Mouse (Mus musculus) CH12.LX (cell line): Measurements from ENCODE around the gene Deup1. TPM values are rescaled to one million over a fixed set of nuclear protein-coding genes. Genes with fewer than 3 reads are reported as not detected.

ENCODE experiments used
- DNase-seq: peaks from one replicate; pipeline ENCODE4 v3.0.0-alpha.2; 2013; ENCODE audit errors: extremely low read depth
- H3K27ac ChIP-seq: 2 replicates; pipeline ENCODE4 v1.5.1; 2012; ENCODE audit warnings: low read depth, mild to moderate bottlenecking, control low read depth, moderate library complexity; ENCODE audit not compliant: insufficient read depth
- H3K27me3 ChIP-seq: replicated peaks from 2 replicates; pipeline ENCODE3; 2012; ENCODE audit warnings: inconsistent platforms
- H3K36me3 ChIP-seq, 2 experiments: replicated peaks in 1 of 2; 2 replicates each; pipeline versions ENCODE3 to v1.6.1; 2012; ENCODE audit warnings: inconsistent platforms in 1 of 2, low read length in 1 of 2, mild to moderate bottlenecking in 1 of 2, mixed read lengths in 1 of 2, moderate library complexity in 1 of 2; ENCODE audit not compliant: control insufficient read depth in 1 of 2, insufficient read depth in 1 of 2
- H3K4me1 ChIP-seq, 2 experiments: 2 replicates each; pipeline ENCODE4 v1.6.1; 2012; ENCODE audit warnings: inconsistent platforms in 1 of 2, moderate library complexity in 1 of 2; ENCODE audit not compliant: insufficient read depth in 2 of 2, control insufficient read depth in 1 of 2
- H3K4me2 ChIP-seq: 2 replicates; pipeline ENCODE4 v1.6.1; 2012; ENCODE audit warnings: low read depth, mild to moderate bottlenecking, control low read depth; ENCODE audit not compliant: poor library complexity, insufficient read depth, severe bottlenecking
- H3K4me3 ChIP-seq, 3 experiments: fragments of 150-350 bp in 1 of 3; sonication (generic) in 1 of 3; replicated peaks in 1 of 3; 2 replicates each; pipeline versions ENCODE3 to v1.5.1; 2011 to 2012; ENCODE audit warnings: low read depth in 2 of 3, low read length in 2 of 3, mild to moderate bottlenecking in 2 of 3, moderate library complexity in 2 of 3, control low read depth in 1 of 3, improper control_type of control experiment in 1 of 3, inconsistent platforms in 1 of 3, mixed read lengths in 1 of 3; ENCODE audit not compliant: poor library complexity in 1 of 3
- H3K79me2 ChIP-seq: replicated peaks from 2 replicates; pipeline ENCODE4 v1.6.1; 2012; ENCODE audit warnings: mild to moderate bottlenecking, moderate library complexity; ENCODE audit not compliant: control insufficient read depth, poor library complexity, insufficient read depth, severe bottlenecking; ENCODE audit errors: extremely low read depth
- H3K9ac ChIP-seq: 2 replicates; pipeline ENCODE4 v1.6.1; 2012; ENCODE audit warnings: low read depth, mild to moderate bottlenecking, control low read depth, moderate library complexity; ENCODE audit not compliant: insufficient read depth
- H3K9me3 ChIP-seq: replicated peaks from 2 replicates; pipeline ENCODE3; 2012; ENCODE audit warnings: low read length, inconsistent platforms, mixed read lengths
- CHD1 ChIP-seq: IDR thresholded peaks from 2 replicates; pipeline ENCODE4 v1.6.1; 2012; ENCODE audit warnings: low read depth, low read length, improper control_type of control experiment, inconsistent platforms
- EP300 ChIP-seq: IDR thresholded peaks from 2 replicates; pipeline ENCODE4 v1.6.1; 2011; ENCODE audit warnings: low read length, improper control_type of control experiment
- GABPA ChIP-seq: IDR thresholded peaks from 2 replicates; pipeline ENCODE4 v1.6.1; 2012; ENCODE audit warnings: low read depth, low read length, improper control_type of control experiment, inconsistent platforms; ENCODE audit not compliant: insufficient replicate concordance
- HCFC1 ChIP-seq: IDR thresholded peaks from 2 replicates; pipeline ENCODE4 v1.6.1; 2012; ENCODE audit warnings: low read depth, mild to moderate bottlenecking, inconsistent platforms, low read length, improper control_type of control experiment
- IRF4 ChIP-seq: IDR thresholded peaks from 2 replicates; pipeline ENCODE4 v1.6.1; 2014; ENCODE audit warnings: low read depth, mild to moderate bottlenecking, inconsistent platforms, low read length, improper control_type of control experiment
- JUN ChIP-seq: IDR thresholded peaks from 2 replicates; pipeline ENCODE4 v1.6.1; 2011; ENCODE audit warnings: low read depth, mild to moderate bottlenecking, low read length, improper control_type of control experiment, moderate library complexity; ENCODE audit not compliant: insufficient read depth
- JUND ChIP-seq: conservative IDR thresholded peaks from 2 replicates; pipeline ENCODE4 v1.6.1; 2011; ENCODE audit warnings: low read depth, low read length, improper control_type of control experiment
- KAT2A ChIP-seq: IDR thresholded peaks from 2 replicates; pipeline ENCODE4 v1.6.1; 2012; ENCODE audit warnings: low read length, improper control_type of control experiment, inconsistent platforms; ENCODE audit not compliant: insufficient replicate concordance
- MYC ChIP-seq: IDR thresholded peaks from 2 replicates; pipeline ENCODE4 v1.6.1; 2011; ENCODE audit warnings: low read depth, mild to moderate bottlenecking, improper control_type of control experiment, low read length
- TCF12 ChIP-seq: IDR thresholded peaks from 2 replicates; pipeline ENCODE4 v1.6.1; 2014; ENCODE audit warnings: low read depth, mild to moderate bottlenecking, inconsistent platforms, low read length, improper control_type of control experiment
- UBTF ChIP-seq: IDR thresholded peaks from 2 replicates; pipeline ENCODE4 v1.6.1; 2012; ENCODE audit warnings: low read depth, mild to moderate bottlenecking, inconsistent platforms, low read length, improper control_type of control experiment, moderate library complexity
- ZMIZ1 ChIP-seq: IDR thresholded peaks from 2 replicates; pipeline ENCODE4 v1.6.1; 2012; ENCODE audit warnings: low read depth, mild to moderate bottlenecking, inconsistent platforms, low read length, improper control_type of control experiment
- dilution Hi-C: fragments of 300-500 bp; cut with MboI; formaldehyde crosslinking; loops from 2 replicates; pipeline ENCODE4 v1.14.3; 2020; ENCODE audit warnings: low sequenced_read_pairs; ENCODE audit not compliant: extremely low pct_unique_long_range_greater_than_20kb, extremely low pct_ligation_motif_present
- in situ Hi-C: fragments of 300-500 bp; cut with MboI; formaldehyde crosslinking; loops from 3 replicates; pipeline ENCODE4 v1.14.3; 2019; ENCODE audit warnings: low sequenced_read_pairs, low pct_ligation_motif_present, low pct_unique_long_range_greater_than_20kb, mixed read lengths
- polyA plus RNA-seq: library from polyadenylated mRNA; unstranded; fragments of >175 nt; gene quantifications from 2 replicates; pipeline ENCODE4 v1.2.1, GENCODE M21; 2012; ENCODE audit warnings: low read depth; ENCODE audit not compliant: insufficient read length
- total RNA-seq, 2 experiments: library from RNA; depleted of rRNA; stranded (reverse); fragments of 300-350 nt in 1 of 2; fragments of >200 nt in 1 of 2; gene quantifications; 2 replicates each; pipeline ENCODE4 v1.2.3; 2012 to 2014

Deup1 gene
- total and polyA plus RNA-seq, 3 experiments = 0.04 to 0.42 (median 0.29) TPM

DNA sequence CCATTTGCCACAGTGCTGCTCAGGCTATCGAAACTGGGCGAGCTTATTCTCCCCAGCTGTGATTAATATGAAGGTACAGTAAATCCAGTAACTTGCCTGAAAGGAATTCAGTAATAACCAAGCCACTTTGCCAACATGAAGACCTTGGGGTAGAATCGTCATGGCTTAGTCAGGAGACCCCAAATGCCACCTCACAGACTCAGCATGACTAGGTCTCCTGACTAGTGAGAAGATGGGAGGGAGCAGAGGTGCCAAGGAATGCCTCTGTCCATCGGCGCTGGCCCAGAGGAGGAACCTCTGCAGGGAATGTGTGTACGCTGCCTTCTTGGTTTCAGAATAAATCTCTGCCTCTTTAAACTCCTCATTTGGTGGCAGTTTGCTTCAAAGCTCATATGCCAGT, 104.1 kb downstream of the Deup1 start:
- H3K27ac ChIP-seq = no peak overlapping the region
- no peak overlapping the region for H3K4me3 ChIP-seq
- dilution Hi-C loops = no loop called here
- H3K27me3 ChIP-seq = no peaks in the 10 kb centered on the region
- in situ Hi-C loops = no loop called here
- H3K9ac ChIP-seq = no peak overlapping the region
- H3K79me2 ChIP-seq = peaks cover 4% of the 10 kb centered on the region
- TF ChIP-seq CHD1 = no peak
- TF ChIP-seq KAT2A = no peak
- no peak for TF ChIP-seq GABPA
- TF ChIP-seq UBTF = no peak
- TF ChIP-seq EP300 = no peak
- peaks cover 13 to 60% of the 10 kb centered on the region in 2 experiments for H3K4me1 ChIP-seq
- H3K36me3 ChIP-seq = peaks cover 19 to 72% of the 10 kb centered on the region in 2 experiments
- no peaks in the 10 kb centered on the region for H3K9me3 ChIP-seq
- no peak for DNase-seq
- no peak overlapping the region for H3K4me2 ChIP-seq

DNA sequence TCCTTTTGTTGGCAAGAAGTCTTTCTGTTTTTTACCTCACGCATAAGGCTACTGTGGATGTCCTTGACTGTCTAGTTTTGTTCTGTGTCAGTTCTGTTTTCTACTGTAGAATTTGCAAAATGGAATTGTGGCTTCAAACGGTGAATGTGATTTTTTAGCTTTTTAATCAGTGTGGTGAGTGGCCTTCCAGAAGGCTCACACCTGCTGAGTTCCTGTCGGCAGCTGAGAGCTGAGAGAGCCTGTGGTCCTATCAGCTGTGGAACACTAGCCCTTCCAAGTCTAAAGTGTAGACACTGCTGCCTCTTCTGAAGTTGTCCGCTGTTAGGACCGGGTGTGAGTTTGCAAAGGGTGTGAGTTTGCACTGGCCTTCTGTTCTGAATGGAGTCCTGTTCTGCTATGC, 104.8 kb downstream of the Deup1 start:
- H3K9ac ChIP-seq = no peak overlapping the region
- no peak overlapping the region for H3K4me3 ChIP-seq
- H3K79me2 ChIP-seq = peaks cover 4% of the 10 kb centered on the region
- H3K4me2 ChIP-seq = no peak overlapping the region
- H3K27me3 ChIP-seq = no peaks in the 10 kb centered on the region
- dilution Hi-C loops = no loop called here
- peaks cover 19 to 72% of the 10 kb centered on the region in 2 experiments for H3K36me3 ChIP-seq
- no peaks in the 10 kb centered on the region for H3K9me3 ChIP-seq
- TF ChIP-seq ZMIZ1 (no peak), IRF4 (peak; percentile 26; the same call in 1 of the 2 replicates), TCF12 (0 out of 2 replicates have a peak, but pooled peaks have one; percentile 30), JUND (0 out of 2 replicates have a peak, but pooled peaks have one; percentile 38), MYC (0 out of 2 replicates have a peak, but pooled peaks have one; percentile 47), JUN (0 out of 2 replicates have a peak, but pooled peaks have one; percentile 28), CHD1 (no peak), EP300 (peak; percentile 61)
- TF ChIP-seq, all 38 proteins: peak for 6
- no peak overlapping the region; the same call in 1 of the 2 replicates for H3K27ac ChIP-seq
- peak; percentile 53 for DNase-seq
- in situ Hi-C loops = no loop called here
- H3K4me1 ChIP-seq = peaks cover 13 to 57% of the 10 kb centered on the region in 2 experiments

DNA sequence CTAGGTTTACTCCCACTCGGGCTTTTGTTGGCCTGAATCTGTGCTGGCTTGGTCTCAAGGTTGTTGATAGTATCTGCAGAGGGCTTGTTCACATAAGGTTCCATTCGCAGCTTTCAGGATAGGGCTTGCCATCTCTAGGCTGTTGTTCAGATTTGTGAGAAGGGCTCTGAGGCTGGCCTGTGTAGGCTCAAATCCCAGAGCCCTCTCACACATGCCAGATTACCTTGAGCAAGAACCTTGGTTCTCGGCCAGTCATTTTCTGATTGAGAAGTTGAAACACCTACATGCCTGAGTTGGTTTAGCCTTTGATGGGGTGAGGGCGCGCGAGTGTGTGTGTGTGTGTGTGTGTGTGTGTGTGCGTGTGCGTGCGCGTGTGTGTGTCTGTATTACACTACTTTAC, 105.4 kb downstream of the Deup1 start:
- Histone ChIP-seq H3K9me3 (no peaks in the 10 kb centered on the region), H3K79me2 (peaks cover 4% of the 10 kb centered on the region), H3K27ac (no peak overlapping the region), H3K4me1 (peaks cover 13 to 57% of the 10 kb centered on the region in 2 experiments), H3K4me3 (no peak overlapping the region), H3K36me3 (peaks cover 22 to 72% of the 10 kb centered on the region in 2 experiments), H3K27me3 (no peaks in the 10 kb centered on the region), H3K9ac (no peak overlapping the region), H3K4me2 (no peak overlapping the region)
- peak; percentile 59; the same call in 1 of the 2 replicates for TF ChIP-seq CHD1
- no peak for TF ChIP-seq HCFC1
- DNase-seq = no peak
- in situ Hi-C loops = no loop called here
- dilution Hi-C loops = no loop called here
